Mouse (Mus musculus): Measurements from ENCODE around the gene Pbxip1. TPM values are rescaled to one million over a fixed set of nuclear protein-coding genes. Genes with fewer than 3 reads are reported as not detected.
A peak's percentile ranks its signal among the peaks of the same experiment; 100 is the strongest.

Gene Pbxip1
- polyA plus RNA-seq, 1 experiment from 2014 or later, result 35.0 TPM

DNA sequence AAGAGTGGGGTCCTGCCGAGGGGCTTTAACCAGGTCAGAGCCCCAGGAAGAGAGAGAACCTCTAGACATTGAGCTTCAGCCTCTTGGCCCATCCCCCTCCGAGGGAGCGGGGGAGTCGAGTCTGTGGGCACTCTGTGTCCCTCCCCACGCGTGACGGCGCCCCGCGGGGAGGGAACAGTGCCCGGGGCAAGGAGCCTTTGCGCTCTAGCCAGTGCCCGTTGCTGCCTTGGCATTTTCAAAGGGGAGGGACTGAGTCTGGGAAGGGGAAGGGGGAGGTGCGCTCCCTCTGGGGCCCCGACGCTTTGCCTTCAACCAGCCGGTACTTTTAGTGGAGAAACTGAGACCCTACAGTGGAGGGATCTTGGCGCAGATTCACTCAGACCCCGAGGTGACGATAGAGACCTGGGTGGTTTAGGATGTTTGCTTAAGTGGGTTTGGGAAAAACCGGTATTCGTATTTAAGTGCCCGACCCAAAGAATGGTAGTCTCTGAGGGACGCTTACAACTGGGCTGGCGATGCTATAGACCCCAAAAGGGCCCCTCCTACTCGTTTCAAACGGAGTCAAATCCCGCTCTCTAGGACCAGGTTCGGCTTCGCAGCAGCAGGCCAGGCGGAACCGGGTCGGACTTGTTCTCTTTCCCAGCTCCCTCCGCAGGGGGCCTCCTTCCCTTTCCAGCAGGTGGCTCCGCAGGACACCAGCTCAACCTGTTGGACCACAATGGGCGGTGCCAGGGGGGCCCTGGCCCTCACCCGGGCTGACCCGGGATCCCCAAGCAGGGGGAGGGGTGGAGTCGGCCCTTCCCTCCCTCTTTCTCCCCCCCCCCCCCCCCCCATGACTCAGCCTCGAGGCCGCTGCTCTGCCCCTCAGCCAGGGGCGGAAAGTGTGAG, 42.3 kb upstream of the Pbxip1 start, which contains the start of gene Zbtb7b:
TSS of gene Zbtb7b (minus strand) at position 771 of the 888 bp plus-strand sequence.
- 0% methylated on average over 41 of the region's 42 CpGs for WGBS
- H3K9me3 ChIP-seq, result no peaks in the 10 kb centered on the region
- peaks cover 56% of the 10 kb centered on the region for H3K4me1 ChIP-seq
- peak; percentile 50 for ATAC-seq (ENCODE audit: borderline replicate concordance, extremely low read depth, low FRiP score, low TSS enrichment)
- H3K27me3 ChIP-seq, result no peaks in the 10 kb centered on the region
- H3K27ac ChIP-seq, result peak within 1 kb of the TSS; percentile 93
- peak within 1 kb of the TSS; percentile 97 for H3K4me2 ChIP-seq
- no peaks in the 10 kb centered on the region for H3K36me3 ChIP-seq
- H3K4me3 ChIP-seq, result peak within 1 kb of the TSS; percentile 60
- H3K9ac ChIP-seq, result peak within 1 kb of the TSS; percentile 59

DNA sequence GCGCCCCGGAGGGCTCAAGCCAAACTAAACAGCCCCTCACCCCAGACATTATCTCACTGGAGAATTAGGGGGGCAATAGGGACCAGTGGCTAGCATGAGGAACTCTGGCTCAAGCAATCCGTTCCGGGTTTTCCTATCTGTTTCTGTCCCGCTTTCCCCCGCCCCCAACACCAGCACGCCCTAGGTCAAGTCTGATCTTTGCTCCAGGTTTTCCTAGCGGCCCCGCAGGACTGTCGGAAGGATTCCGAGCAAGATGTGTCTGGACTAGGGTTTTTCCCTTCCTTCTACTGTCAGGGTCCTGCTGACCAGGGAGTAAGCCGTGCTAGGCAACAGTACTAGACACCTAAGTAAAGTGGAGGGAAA, 41.6 kb upstream of the Pbxip1 start:
- Histone ChIP-seq H3K4me2 (peak overlapping the region; percentile 97), H3K9me3 (no peaks in the 10 kb centered on the region)
- WGBS, result 0% methylated on average over 12 of the region's 12 CpGs

DNA sequence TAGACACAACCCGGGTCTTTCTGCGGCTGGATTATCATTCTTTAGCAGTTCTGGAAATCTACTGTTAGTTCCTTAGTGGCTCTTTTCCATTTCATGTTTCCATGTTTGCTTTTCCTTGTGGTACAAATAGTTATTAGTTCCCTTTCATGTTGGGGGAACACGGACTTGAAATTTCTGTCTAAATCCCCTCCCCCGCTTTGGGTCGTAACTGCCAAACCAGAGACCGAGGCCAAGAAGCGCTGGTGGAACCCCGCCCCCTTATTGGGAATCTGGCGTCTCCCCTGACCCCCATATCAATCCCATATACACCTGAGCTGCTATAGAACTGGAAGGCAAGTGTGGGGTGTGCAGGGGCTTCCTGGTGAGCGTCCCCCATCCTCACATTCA, 41.1 kb upstream of the Pbxip1 start:
- Histone ChIP-seq H3K27me3 (no peaks in the 10 kb centered on the region), H3K27ac (peak overlapping the region; percentile 93), H3K36me3 (no peaks in the 10 kb centered on the region), H3K4me2 (peak overlapping the region; percentile 97), H3K9me3 (no peaks in the 10 kb centered on the region), H3K9ac (peak overlapping the region; percentile 59), H3K4me3 (peak overlapping the region; percentile 60), H3K4me1 (peaks cover 44% of the 10 kb centered on the region)
- no peak for ATAC-seq (ENCODE audit: borderline replicate concordance, extremely low read depth, low FRiP score, low TSS enrichment)
- WGBS, result 4% methylated on average over 10 of the region's 10 CpGs

More for the DNA sequence above, 41.6 kb upstream of the Pbxip1 start:
- peak overlapping the region; percentile 59 for H3K9ac ChIP-seq
- H3K27ac ChIP-seq, result peak overlapping the region; percentile 93
- peak overlapping the region; percentile 60 for H3K4me3 ChIP-seq
- H3K4me1 ChIP-seq, result peaks cover 50% of the 10 kb centered on the region
- peak; percentile 4; the same call in 1 of the 2 replicates for ATAC-seq (ENCODE audit: borderline replicate concordance, extremely low read depth, low FRiP score, low TSS enrichment)
- H3K27me3 ChIP-seq, result no peaks in the 10 kb centered on the region
- H3K36me3 ChIP-seq, result no peaks in the 10 kb centered on the region

DNA sequence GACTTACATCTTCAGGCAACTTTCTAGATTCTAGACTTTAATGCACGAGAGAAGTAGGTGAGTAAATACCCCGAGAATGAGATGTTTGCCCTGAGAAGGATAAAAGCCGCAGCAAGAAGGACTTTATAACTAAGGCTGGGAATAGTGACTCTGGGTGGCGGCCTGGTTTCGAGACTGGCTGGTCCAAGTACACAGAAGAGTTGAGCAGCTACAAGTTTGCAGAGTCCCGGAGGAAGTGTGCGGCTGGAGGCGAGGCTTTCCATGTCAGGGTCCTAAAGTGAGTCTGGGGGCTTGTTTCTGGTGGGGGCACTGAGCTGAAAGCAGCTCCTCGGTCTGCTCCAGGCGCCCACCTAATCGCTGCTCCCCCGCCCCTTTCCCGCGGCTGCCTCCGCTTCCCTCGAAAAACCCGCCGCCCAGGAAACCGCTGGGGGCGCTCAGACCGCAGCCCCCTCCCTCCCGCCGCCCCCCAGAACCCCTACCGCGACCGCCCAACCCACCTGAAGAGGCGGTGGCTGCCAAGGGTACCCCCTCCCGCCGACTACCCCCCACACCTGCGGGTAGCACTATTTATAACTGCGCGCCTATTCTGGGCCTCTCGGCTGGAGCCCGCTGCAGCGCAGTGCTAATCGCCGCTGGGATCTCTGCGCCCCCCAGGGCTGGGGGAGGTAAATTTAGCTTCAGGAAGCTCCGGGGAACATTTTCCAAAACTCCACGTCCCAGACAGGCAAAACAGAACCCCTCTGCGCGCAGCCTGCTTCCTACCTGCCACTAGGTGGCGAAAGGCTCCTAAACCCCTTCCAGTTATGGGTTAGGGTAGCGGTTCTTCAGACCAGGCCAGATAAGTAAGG, 40.5 kb upstream of the Pbxip1 start:
- no peaks in the 10 kb centered on the region for H3K9me3 ChIP-seq
- peak overlapping the region; percentile 48 for H3K9ac ChIP-seq
- WGBS, result 1% methylated on average over 42 of the region's 44 CpGs
- H3K4me1 ChIP-seq, result peaks cover 38% of the 10 kb centered on the region
- peak overlapping the region; percentile 97 for H3K4me2 ChIP-seq
- peak overlapping the region; percentile 93 for H3K27ac ChIP-seq
- H3K27me3 ChIP-seq, result no peaks in the 10 kb centered on the region
- peak overlapping the region; percentile 60 for H3K4me3 ChIP-seq
- H3K36me3 ChIP-seq, result no peaks in the 10 kb centered on the region
- no peak for ATAC-seq (ENCODE audit: borderline replicate concordance, extremely low read depth, low FRiP score, low TSS enrichment)

GRCm38 (mm10) chr3:89396654-89397005, 39.9 kb upstream of the Pbxip1 start:
- Histone ChIP-seq H3K9me3 (no peaks in the 10 kb centered on the region), H3K36me3 (no peaks in the 10 kb centered on the region; the same call in 1 of the 2 replicates), H3K4me2 (peak overlapping the region; percentile 97), H3K4me1 (peaks cover 32% of the 10 kb centered on the region), H3K27ac (0 out of 2 replicates have a peak overlapping the region, but pooled peaks have one; percentile 93), H3K9ac (peak overlapping the region; percentile 48; the same call in 1 of the 2 replicates), H3K27me3 (no peaks in the 10 kb centered on the region), H3K4me3 (peak overlapping the region; percentile 60)
- no peak for ATAC-seq (ENCODE audit: borderline replicate concordance, extremely low read depth, low FRiP score, low TSS enrichment)
- under 1% methylated on average over 4 of the region's 4 CpGs for WGBS

DNA sequence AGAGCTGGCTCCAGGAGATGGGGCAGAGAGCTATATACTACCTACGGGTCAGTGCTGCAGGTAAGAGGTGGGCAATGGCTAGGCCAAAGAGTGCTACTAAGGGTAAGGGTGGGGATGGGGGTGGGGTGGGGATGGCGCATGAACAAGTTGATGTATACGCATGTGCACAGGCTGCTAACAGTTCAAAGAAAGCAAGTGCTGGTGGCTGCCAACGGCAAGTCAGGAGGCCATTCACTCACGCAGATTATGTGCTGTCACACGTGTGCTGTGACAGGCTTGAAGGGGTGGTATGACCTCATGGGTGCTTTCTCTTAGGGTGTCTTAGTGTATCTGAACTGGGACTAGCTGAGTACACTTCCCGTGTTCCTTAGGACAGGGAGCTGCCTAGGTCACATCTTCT, 35.2 kb upstream of the Pbxip1 start:
- no peak overlapping the region for H3K4me3 ChIP-seq
- WGBS, result 82% methylated on average over 7 of the region's 7 CpGs
- H3K9me3 ChIP-seq, result no peaks in the 10 kb centered on the region
- H3K36me3 ChIP-seq, result peaks cover 20% of the 10 kb centered on the region
- H3K4me1 ChIP-seq, result peaks cover 6% of the 10 kb centered on the region
- no peaks in the 10 kb centered on the region for H3K27me3 ChIP-seq
- H3K4me2 ChIP-seq, result no peak overlapping the region
- no peak overlapping the region for H3K27ac ChIP-seq
- ATAC-seq (ENCODE audit: borderline replicate concordance, extremely low read depth, low FRiP score, low TSS enrichment), result no peak
- no peak overlapping the region for H3K9ac ChIP-seq

DNA sequence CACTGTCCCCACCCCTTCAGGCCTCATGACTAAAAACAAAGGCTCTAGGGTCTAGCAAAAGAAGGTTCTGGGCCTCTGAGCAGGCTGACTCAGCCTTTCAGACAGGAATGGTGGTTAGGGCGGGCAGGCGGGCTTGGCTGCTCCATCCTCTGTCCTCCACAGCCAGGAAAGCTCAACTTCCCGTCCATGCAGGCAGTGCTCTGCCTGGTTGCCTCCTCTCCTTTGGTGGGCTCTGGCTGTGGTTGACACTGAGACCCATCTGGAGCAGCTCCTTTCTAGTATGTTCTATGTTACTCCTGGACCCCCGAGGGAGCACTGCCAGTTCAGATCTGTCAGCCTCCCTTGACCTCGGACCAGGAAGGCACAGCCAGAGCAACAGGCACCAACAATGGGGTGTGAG, 33.8 kb upstream of the Pbxip1 start, which contains the start of gene Lenep:
TSS of gene Lenep (minus strand) at position 101 of the 400 bp plus-strand sequence.
- WGBS, result 70% methylated on average over 5 of the region's 5 CpGs
- no peak within 1 kb of the TSS for H3K9ac ChIP-seq
- H3K27ac ChIP-seq, result no peak within 1 kb of the TSS
- no peaks in the 10 kb centered on the region for H3K27me3 ChIP-seq
- H3K4me3 ChIP-seq, result no peak within 1 kb of the TSS
- peaks cover 4% of the 10 kb centered on the region; the same call in 1 of the 2 replicates for H3K4me1 ChIP-seq
- H3K4me2 ChIP-seq, result no peak within 1 kb of the TSS
- no peaks in the 10 kb centered on the region for H3K9me3 ChIP-seq
- H3K36me3 ChIP-seq, result peaks cover 24% of the 10 kb centered on the region
- ATAC-seq (ENCODE audit: borderline replicate concordance, extremely low read depth, low FRiP score, low TSS enrichment), result no peak

- H3K9me3 ChIP-seq, result no peaks in the 10 kb centered on the region
- no peak for ATAC-seq (ENCODE audit: borderline replicate concordance, extremely low read depth, low FRiP score, low TSS enrichment)
- H3K4me3 ChIP-seq, result no peak overlapping the region
- no peak overlapping the region for H3K9ac ChIP-seq
- WGBS, result 87% methylated on average over 6 of the region's 6 CpGs
- no peak overlapping the region for H3K4me2 ChIP-seq
- H3K27me3 ChIP-seq, result no peaks in the 10 kb centered on the region
- no peak overlapping the region for H3K27ac ChIP-seq
- H3K36me3 ChIP-seq, result peaks cover 24% of the 10 kb centered on the region
- peaks cover 12% of the 10 kb centered on the region for H3K4me1 ChIP-seq
Observed at GRCm38 (mm10) chr3:89406887-89407286, 29.6 kb upstream of the Pbxip1 start.

DNA sequence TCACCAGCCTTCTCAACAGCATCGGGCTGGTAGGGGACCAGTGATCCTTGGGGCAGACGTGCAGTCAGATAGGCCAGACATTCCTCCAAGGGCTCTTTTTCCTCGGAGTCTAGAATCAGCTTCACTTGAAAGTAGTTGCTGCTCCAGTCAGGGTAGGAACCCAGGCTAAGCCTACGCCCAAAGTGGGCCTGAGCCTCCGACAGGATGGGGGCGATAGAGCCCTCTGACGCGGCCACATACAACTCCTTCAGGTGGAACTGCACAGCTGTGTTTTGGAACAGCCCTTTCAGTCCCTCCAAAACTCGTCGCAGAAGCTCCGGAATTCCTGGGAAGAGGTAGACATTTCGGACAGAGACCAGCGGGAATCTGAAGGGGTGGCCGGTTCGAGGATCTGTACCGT, 28.1 kb upstream of the Pbxip1 start:
- 64% methylated on average over 16 of the region's 16 CpGs for WGBS
- peaks cover 12% of the 10 kb centered on the region for H3K36me3 ChIP-seq
- H3K4me3 ChIP-seq, result no peak overlapping the region
- H3K27ac ChIP-seq, result no peak overlapping the region
- ATAC-seq (ENCODE audit: borderline replicate concordance, extremely low read depth, low FRiP score, low TSS enrichment), result no peak
- peaks cover 12% of the 10 kb centered on the region for H3K4me1 ChIP-seq
- H3K27me3 ChIP-seq, result no peaks in the 10 kb centered on the region
- H3K9ac ChIP-seq, result no peak overlapping the region
- H3K9me3 ChIP-seq, result no peaks in the 10 kb centered on the region
- H3K4me2 ChIP-seq, result no peak overlapping the region

DNA sequence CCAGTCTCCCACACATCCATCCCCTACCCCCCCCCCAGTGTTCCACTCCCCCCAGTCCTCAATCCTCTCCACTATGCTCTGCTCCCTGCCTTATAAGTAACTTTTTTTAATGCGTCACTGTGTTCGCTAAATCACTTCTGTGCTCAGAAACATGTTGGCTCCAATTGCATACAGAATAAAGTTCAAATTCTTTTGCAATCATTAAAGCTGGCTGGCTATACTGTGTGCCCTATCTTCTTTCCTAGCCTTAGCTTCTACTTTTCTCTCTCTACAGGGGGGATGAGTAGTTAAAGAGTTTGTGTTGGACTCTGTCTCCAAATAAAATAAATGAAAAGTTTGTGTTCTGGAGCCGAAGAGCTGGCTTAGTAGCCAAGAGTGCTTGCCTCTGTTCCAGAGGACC, 26.8 kb upstream of the Pbxip1 start:
- WGBS, result 94% methylated on average over 3 of the region's 3 CpGs
- H3K4me3 ChIP-seq, result no peak overlapping the region
- peaks cover 12% of the 10 kb centered on the region for H3K4me1 ChIP-seq
- H3K9me3 ChIP-seq, result no peaks in the 10 kb centered on the region
- ATAC-seq (ENCODE audit: borderline replicate concordance, extremely low read depth, low FRiP score, low TSS enrichment), result no peak
- no peak overlapping the region for H3K27ac ChIP-seq
- H3K9ac ChIP-seq, result no peak overlapping the region
- H3K36me3 ChIP-seq, result peaks cover 14% of the 10 kb centered on the region
- no peaks in the 10 kb centered on the region for H3K27me3 ChIP-seq
- no peak overlapping the region for H3K4me2 ChIP-seq

GRCm38 (mm10) chr3:89410864-89411263, 25.6 kb upstream of the Pbxip1 start:
- no peaks in the 10 kb centered on the region for H3K9me3 ChIP-seq
- H3K9ac ChIP-seq, result peak overlapping the region; percentile 49
- H3K36me3 ChIP-seq, result peaks cover 26% of the 10 kb centered on the region
- H3K27me3 ChIP-seq, result no peaks in the 10 kb centered on the region
- no peak for ATAC-seq (ENCODE audit: borderline replicate concordance, extremely low read depth, low FRiP score, low TSS enrichment)
- H3K4me2 ChIP-seq, result peak overlapping the region; percentile 62
- 75% methylated on average over 10 of the region's 10 CpGs for WGBS
- no peak overlapping the region for H3K27ac ChIP-seq
- H3K4me3 ChIP-seq, result peak overlapping the region; percentile 52
- H3K4me1 ChIP-seq, result peaks cover 12% of the 10 kb centered on the region
